Mouse (Mus musculus): ENCODE data around the gene Abca8b.

- TF ChIP-seq CTCF (IDR thresholded peaks at IDR 0.05; ENCODE audit: low read depth) (no peak), EP300 (optimal IDR thresholded peaks at IDR 0.05) (no peak)
These were observed 104.2 kb downstream of the Abca8b start for GRCm38 (mm10) chr11:109891371-109891988.
